Mouse (Mus musculus): ENCODE results near the gene Rtn4r. TPM values are rescaled to one million over a fixed set of nuclear protein-coding genes. Genes with fewer than 3 reads are reported as not detected.
"Not testable (repeated sequence)": the region's sequence is repeated elsewhere in the genome, so short reads cannot be mapped to it uniquely, and the experiment has no call there.

Gene Rtn4r
- polyA plus RNA-seq, 1 experiment from 2014 or later = 1.4 TPM

DNA sequence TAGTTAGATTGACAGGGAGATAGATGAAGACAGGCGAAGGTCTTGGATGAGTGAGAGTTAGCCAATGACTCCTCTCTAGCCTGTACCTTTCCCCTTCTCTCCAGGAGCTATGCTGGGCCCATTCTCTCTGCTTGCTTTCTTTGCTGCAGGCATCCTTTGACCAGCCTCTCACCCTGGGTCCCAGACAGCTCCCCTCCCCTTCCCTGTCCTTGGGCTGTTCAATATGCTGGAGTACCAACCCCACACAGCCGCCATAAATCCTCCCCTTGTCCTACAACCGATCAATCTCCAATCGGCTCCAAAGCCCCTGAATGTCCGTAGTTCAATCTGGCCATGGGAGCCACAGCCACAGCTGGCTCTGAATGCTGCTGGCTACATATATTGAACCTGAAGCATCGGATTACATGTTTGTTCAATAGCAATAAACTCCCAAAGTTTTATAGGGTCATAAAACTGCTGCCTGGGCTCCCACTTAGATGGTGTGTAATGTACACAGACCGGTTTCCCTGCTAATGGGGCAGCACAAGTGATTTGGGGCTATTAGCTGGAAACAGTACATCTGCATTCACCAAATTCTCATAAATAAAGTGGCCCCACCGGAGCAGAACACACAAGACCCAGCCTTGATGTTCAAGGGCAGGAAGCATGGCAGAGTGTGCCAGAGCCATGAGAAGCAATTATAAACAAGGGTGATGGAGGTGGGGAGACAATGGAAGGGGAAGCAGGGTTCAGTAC is 58.4 kb downstream of the Rtn4r start:
- Histone ChIP-seq H3K4me1 (no peaks in the 10 kb centered on the region), H3K36me3 (replicated peaks) (no peaks in the 10 kb centered on the region), H3K27ac (replicated peaks) (no peak overlapping the region), H3K9me3 (no peaks in the 10 kb centered on the region), H3K27me3 (replicated peaks; ENCODE audit: low read depth, poor library complexity, severe bottlenecking) (no peaks in the 10 kb centered on the region; the same call in 1 of the 2 replicates), H3K4me3 (no peak overlapping the region)
- no peak for DNase-seq (ENCODE audit: low spot score)
- WGBS = 87% methylated on average over 8 of the region's 8 CpGs

DNA sequence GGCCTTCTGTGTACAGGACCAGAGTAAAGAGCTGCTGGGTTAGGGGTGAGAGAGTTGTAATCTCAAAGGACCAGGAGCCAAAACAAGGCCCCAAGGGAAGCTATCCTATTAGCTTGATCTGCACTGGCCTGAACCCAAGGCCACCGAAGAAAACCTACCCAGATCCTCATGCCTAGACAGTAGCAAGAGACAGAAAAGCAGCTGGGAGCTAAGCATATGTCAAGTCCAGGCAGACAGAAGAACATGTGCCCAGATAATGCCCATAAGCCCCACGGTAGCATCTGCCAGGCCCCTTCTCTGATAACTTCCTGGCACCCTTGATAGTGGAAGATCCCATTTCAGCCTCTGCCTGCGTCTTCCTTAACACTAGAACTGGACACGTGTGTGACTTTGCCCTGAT is 59.4 kb downstream of the Rtn4r start:
- WGBS = 85% methylated on average over 4 of the region's 4 CpGs
- Histone ChIP-seq H3K27me3 (replicated peaks; ENCODE audit: low read depth, poor library complexity, severe bottlenecking) (no peaks in the 10 kb centered on the region), H3K36me3 (replicated peaks) (no peaks in the 10 kb centered on the region), H3K9me3 (no peaks in the 10 kb centered on the region), H3K4me1 (no peaks in the 10 kb centered on the region), H3K27ac (replicated peaks) (no peak overlapping the region), H3K4me3 (no peak overlapping the region)
- DNase-seq (ENCODE audit: low spot score) = no peak

DNA sequence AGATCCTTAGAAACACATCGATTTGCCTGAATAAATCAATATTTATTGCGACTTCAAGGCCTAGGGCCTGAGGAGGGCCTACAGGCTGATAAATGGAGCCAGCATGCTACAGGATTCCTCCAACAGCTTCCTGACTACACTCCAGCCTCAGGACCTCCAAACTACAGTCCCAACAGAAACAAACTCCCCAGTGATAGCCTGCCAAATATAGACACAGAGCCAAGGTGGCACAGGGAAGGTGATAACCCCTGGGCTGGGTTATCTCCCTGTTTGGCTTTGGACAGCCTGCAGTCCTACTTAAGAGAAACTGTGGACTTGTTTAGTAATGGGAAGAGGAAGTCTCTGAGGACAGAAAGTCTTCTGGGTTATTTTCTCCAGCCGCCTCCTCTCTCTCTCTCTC is 59.8 kb downstream of the Rtn4r start:
- Histone ChIP-seq H3K27me3 (replicated peaks; ENCODE audit: low read depth, poor library complexity, severe bottlenecking) (no peaks in the 10 kb centered on the region), H3K36me3 (replicated peaks) (no peaks in the 10 kb centered on the region), H3K4me3 (no peak overlapping the region), H3K9me3 (no peaks in the 10 kb centered on the region), H3K4me1 (no peaks in the 10 kb centered on the region), H3K27ac (replicated peaks) (no peak overlapping the region)
- WGBS = 92% methylated on average over 3 of the region's 3 CpGs
- DNase-seq (ENCODE audit: low spot score) = no peak

DNA sequence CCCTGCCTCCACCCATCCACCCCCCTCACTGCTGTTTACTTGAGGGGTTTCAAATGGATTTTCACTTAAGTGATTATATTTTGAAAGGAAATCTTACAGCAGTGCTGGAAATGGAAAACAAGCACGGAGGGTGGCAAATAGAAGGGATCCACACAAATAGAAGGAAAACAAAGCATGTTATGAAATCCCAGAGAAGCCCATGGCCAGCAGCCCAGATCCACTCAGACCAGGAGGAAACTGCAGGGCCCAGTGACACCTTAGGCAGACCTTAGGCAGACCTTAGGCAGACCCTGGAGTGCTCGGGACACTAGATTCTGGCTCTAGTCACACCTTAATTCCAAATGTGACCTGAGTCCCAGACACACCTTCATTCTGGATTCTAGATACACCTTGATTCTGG is 63.6 kb downstream of the Rtn4r start:
- no peaks in the 10 kb centered on the region for H3K9me3 ChIP-seq
- WGBS = 84% methylated on average over 2 of the region's 2 CpGs
- H3K4me1 ChIP-seq = peaks cover 9% of the 10 kb centered on the region
- no peak for DNase-seq (ENCODE audit: low spot score)
- no peaks in the 10 kb centered on the region for H3K27me3 ChIP-seq (replicated peaks; ENCODE audit: low read depth, poor library complexity, severe bottlenecking)
- H3K4me3 ChIP-seq = no peak overlapping the region
- H3K36me3 ChIP-seq (replicated peaks) = no peaks in the 10 kb centered on the region
- H3K27ac ChIP-seq (replicated peaks) = no peak overlapping the region

DNA sequence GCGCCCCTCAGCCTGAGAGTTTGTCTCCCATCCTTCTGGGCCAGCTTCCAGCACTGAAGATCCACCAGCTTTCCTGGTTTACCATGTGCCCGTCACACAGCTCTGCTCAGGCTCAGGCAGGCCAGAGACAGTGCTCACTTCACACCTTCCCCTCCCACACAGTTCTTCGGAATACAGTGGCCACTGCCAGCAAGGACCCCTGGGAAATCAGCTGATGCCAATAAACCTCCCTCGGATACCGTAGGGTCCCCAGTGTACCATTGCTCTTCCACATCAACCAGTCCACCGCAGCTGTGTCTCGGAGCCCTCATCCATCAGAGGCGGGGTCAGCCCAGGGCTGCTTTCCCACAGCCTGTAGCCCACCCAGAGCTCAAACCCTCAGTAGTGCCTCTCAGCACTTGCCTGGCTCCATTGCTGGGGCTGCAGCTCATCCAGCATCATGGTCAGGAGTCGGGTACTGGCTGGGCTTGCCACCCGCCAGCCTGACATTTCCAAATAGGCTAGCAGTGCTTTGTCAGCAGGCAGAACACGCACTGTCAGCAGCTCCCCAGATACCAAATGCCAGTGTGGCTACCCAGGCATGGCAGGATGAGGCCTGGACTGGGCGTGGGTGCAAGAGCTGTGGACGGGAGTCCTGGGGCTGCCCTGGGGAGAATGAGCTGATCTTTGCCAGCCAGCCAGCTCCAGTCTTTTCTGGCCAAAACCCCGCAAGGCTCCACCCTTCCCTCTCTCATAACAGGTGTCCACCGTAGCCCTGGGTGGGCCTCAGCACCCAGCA is 67.0 kb downstream of the Rtn4r start:
- Histone ChIP-seq H3K27ac (replicated peaks) (no peak overlapping the region), H3K27me3 (replicated peaks; ENCODE audit: low read depth, poor library complexity, severe bottlenecking) (no peaks in the 10 kb centered on the region; the same call in 1 of the 2 replicates), H3K4me3 (no peak overlapping the region), H3K36me3 (replicated peaks) (no peaks in the 10 kb centered on the region), H3K9me3 (no peaks in the 10 kb centered on the region), H3K4me1 (peaks cover 17% of the 10 kb centered on the region)
- WGBS = 80% methylated on average over 15 of the region's 15 CpGs
- DNase-seq (ENCODE audit: low spot score) = no peak

DNA sequence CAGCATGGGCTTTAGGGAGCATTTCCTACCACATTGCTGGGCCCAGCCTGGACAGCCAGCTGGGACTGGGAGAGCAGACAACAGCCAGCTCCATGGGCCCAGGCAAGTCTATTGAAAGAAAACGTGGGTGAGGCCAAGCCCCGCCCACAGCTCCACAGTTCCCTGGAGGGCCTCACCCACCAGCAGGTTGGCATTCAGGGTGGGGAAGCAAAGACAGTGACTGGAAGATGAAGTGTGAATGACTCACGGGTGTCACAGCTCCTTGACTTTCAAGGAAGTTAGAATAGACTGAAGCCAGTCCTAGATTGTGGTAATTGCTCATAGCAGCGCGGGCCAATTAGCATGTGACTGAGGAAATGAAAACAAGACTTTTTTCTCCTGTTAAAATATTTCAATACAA is 67.6 kb downstream of the Rtn4r start:
- H3K4me3 ChIP-seq = no peak overlapping the region
- H3K9me3 ChIP-seq = no peaks in the 10 kb centered on the region
- peaks cover 23% of the 10 kb centered on the region for H3K4me1 ChIP-seq
- H3K27ac ChIP-seq (replicated peaks) = no peak overlapping the region
- WGBS = 61% methylated on average over 5 of the region's 5 CpGs
- no peaks in the 10 kb centered on the region; the same call in 1 of the 2 replicates for H3K27me3 ChIP-seq (replicated peaks; ENCODE audit: low read depth, poor library complexity, severe bottlenecking)
- DNase-seq (ENCODE audit: low spot score) = no peak
- H3K36me3 ChIP-seq (replicated peaks) = no peaks in the 10 kb centered on the region

DNA sequence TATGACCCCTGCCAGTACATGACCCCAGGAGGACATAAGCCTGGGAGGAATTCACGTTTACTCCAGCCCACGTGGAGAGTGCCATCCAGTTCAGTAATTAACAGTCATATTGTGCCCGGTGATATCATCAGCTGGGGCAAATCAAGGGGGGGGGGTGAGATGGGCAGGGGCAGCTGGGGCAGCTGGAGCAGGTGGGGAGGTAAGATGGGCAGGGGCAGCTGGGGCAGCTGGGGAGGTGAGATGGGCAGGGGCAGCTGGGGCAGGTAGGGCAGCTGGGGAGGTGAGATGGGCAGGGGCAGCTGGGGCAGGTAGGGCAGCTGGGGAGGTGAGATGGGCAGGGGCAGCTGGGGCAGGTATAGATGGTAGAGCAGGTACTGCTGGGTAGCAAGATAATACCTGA is 68.1 kb downstream of the Rtn4r start:
- DNase-seq (ENCODE audit: low spot score); H3K36me3 ChIP-seq (replicated peaks); H3K9me3 ChIP-seq; H3K27ac ChIP-seq (replicated peaks); H3K27me3 ChIP-seq (replicated peaks; ENCODE audit: low read depth, poor library complexity, severe bottlenecking); H3K4me3 ChIP-seq: not testable (repeated sequence)
- WGBS = 61% methylated on average over 3 of the region's 3 CpGs
- peaks cover 24% of the 10 kb centered on the region for H3K4me1 ChIP-seq

DNA sequence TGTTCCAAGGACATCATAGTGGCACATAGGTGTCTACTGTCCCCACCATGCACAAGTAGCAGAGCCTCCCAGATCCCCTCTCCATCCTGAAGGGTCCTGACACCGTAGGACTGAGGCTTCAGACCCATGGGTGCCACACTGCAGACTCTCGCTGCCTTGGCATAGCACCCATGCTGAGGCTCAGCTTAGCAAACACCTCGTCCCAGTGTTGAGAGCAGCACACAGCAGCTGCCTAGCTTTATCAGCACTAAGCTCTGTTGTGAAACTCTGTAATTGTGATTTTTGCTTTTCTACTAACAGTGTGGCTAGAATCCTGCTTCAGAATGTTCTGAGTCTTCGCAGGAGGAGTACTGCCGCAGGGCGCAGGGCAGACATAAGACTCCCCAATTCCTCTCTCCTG is 70.4 kb downstream of the Rtn4r start:
- H3K4me1 ChIP-seq = peaks cover 37% of the 10 kb centered on the region
- no peak overlapping the region for H3K4me3 ChIP-seq
- DNase-seq (ENCODE audit: low spot score) = no peak
- no peak overlapping the region for H3K27ac ChIP-seq (replicated peaks)
- H3K9me3 ChIP-seq = no peaks in the 10 kb centered on the region
- WGBS = 79% methylated on average over 6 of the region's 6 CpGs
- H3K27me3 ChIP-seq (replicated peaks; ENCODE audit: low read depth, poor library complexity, severe bottlenecking) = no peaks in the 10 kb centered on the region; the same call in 1 of the 2 replicates
- H3K36me3 ChIP-seq (replicated peaks) = no peaks in the 10 kb centered on the region

DNA sequence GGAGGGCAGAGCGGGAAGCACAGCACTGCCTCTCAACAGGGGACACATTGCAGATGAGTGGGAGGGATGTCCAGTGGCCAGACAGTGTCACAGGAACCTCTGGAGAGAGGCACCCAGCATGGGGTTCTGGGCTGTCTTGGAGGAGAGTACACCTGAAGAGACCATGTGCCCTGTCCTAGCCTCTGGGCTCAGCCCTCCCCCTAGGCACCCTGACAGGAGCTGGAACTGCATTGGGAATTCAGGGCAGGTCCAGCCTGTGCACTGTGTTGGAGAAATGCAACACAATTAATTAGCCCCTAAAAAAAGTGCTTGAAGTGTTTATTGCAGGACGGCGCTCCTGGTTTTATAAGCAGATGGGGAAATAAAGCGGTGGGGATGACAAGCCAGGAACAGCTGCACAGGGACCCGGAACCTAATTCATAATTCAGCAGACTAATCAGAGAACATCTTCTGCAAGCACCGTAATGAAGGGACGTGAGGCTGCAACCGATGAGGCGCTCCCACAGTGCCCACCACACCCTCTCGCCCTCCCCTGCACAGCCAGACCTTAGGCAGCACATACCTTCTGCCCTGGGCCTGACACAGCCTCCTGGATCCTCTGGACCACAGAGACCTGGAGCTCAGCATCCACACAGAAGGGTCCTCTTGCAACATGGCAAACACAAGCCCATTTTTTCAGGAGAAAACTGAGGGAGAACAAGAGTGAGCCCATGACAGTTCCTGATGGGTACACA is 71.1 kb downstream of the Rtn4r start:
- H3K27me3 ChIP-seq (replicated peaks; ENCODE audit: low read depth, poor library complexity, severe bottlenecking) = no peaks in the 10 kb centered on the region; the same call in 1 of the 2 replicates
- no peak overlapping the region for H3K27ac ChIP-seq (replicated peaks)
- no peaks in the 10 kb centered on the region for H3K9me3 ChIP-seq
- no peak for DNase-seq (ENCODE audit: low spot score)
- H3K36me3 ChIP-seq (replicated peaks) = no peaks in the 10 kb centered on the region
- WGBS = 81% methylated on average over 10 of the region's 10 CpGs
- H3K4me1 ChIP-seq = peaks cover 40% of the 10 kb centered on the region
- no peak overlapping the region for H3K4me3 ChIP-seq

DNA sequence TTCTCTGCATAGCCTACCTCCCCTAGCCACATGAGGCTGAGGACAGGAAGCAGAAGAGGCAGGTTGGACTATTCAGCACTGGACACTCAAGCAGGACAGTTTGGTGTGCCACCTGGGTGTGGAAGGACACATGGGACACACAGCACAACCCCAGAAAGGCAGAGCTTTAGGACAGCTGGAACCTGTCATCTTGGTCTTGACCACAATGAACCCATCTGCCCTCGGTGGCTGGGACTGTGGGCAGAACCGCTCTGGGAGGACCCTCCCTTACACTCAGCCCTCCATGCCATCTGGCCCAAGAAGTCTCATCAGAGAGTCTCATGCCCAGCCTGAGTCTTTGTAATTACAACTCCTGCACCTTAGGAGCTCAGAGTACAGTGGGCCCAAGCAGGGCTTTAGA is 72.6 kb downstream of the Rtn4r start:
- H3K36me3 ChIP-seq (replicated peaks) = no peaks in the 10 kb centered on the region
- no peaks in the 10 kb centered on the region; the same call in 1 of the 2 replicates for H3K27me3 ChIP-seq (replicated peaks; ENCODE audit: low read depth, poor library complexity, severe bottlenecking)
- peak overlapping the region; percentile 44 for H3K27ac ChIP-seq (replicated peaks)
- peaks cover 39% of the 10 kb centered on the region for H3K4me1 ChIP-seq
- no peak for DNase-seq (ENCODE audit: low spot score)
- H3K4me3 ChIP-seq = no peak overlapping the region
- H3K9me3 ChIP-seq = no peaks in the 10 kb centered on the region
- WGBS = 82% methylated on average over 2 of the region's 2 CpGs

DNA sequence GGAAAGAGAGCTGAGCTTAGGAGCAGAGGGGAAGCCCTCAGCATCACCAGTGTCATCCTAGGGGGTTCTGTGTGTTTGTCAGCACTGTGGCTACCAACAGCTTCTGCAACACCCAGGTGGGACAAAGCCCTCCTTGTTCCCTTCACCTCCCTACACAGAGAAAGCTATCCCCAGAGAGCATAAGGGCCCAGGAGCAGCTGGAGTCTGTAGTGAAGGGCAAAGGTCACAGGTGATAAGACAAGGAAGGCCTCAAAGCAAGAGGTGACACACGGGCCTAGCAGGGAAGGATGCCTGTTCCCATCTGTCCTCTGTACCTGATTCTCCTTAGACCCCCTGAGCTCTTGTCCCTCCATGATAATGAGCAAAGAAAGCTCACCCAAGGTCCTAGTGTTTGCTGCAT is 74.2 kb downstream of the Rtn4r start:
- Histone ChIP-seq H3K9me3 (no peaks in the 10 kb centered on the region), H3K4me3 (no peak overlapping the region), H3K27ac (replicated peaks) (no peak overlapping the region), H3K4me1 (peaks cover 43% of the 10 kb centered on the region), H3K27me3 (replicated peaks; ENCODE audit: low read depth, poor library complexity, severe bottlenecking) (no peaks in the 10 kb centered on the region; the same call in 1 of the 2 replicates), H3K36me3 (replicated peaks) (no peaks in the 10 kb centered on the region)
- 42% methylated on average over 1 of the region's 1 CpGs for WGBS
- DNase-seq (ENCODE audit: low spot score) = no peak

Measured in embryonic facial prominence, embryonic 10.5 days (tissue).